In genomic region chr11:22897642-22898041, GRCm38 (mm10) we compare ENCODE assay signal across 18 mouse cellular contexts.
"Had no signal": no experiment of that assay in that cellular context is flagged by ENCODE, and none has a peak within 500 bp of the region (broad histone marks: within the 10 kb centered on the region; RNA-seq: fewer than 3 reads in every experiment).

No protein-coding gene starts in this region.

- H3K4me2 ChIP-seq: lung, embryonic 14.5 days; midbrain, embryonic 11.5 days; midbrain, embryonic 13.5 days; midbrain, embryonic 15.5 days; neural tube, embryonic 12.5 days; stomach, embryonic 15.5 days had no signal

- H3K9ac ChIP-seq: lung, embryonic 14.5 days; midbrain, embryonic 13.5 days; midbrain, embryonic 15.5 days; neural tube, embryonic 12.5 days; stomach, embryonic 15.5 days had no signal

- H3K36me3 ChIP-seq: midbrain, embryonic 15.5 days; neural tube, embryonic 12.5 days; stomach, embryonic 15.5 days had no signal

- DNase-seq: lung, adult 18-20 months; lung, embryonic 14.5 days; lung, postnatal 10 days; lung, postnatal 4 days; retina, postnatal 1 day; right cerebral cortex, adult 18-20 months; right cerebral cortex, postnatal 25 days; right cerebral cortex, postnatal 4 days; thymus, adult 2 months; thymus, postnatal 25 days; thymus, postnatal 4 days had no signal

- ATAC-seq: midbrain, embryonic 13.5 days; midbrain, embryonic 15.5 days had no signal

- H3K27ac ChIP-seq: midbrain, embryonic 13.5 days; midbrain, embryonic 15.5 days; neural tube, embryonic 12.5 days; stomach, embryonic 15.5 days; stomach, postnatal 0 days had no signal

- H3K9me3 ChIP-seq: megakaryocyte, embryonic 14.5 days; midbrain, embryonic 13.5 days; midbrain, embryonic 15.5 days; neural tube, embryonic 12.5 days; stomach, embryonic 15.5 days had no signal

- H3K4me1 ChIP-seq: midbrain, embryonic 15.5 days; stomach, embryonic 15.5 days had no signal

- H3K27me3 ChIP-seq: midbrain, embryonic 13.5 days; midbrain, embryonic 15.5 days; neural tube, embryonic 12.5 days; stomach, embryonic 15.5 days had no signal

- H3K4me3 ChIP-seq: megakaryocyte, embryonic 14.5 days; midbrain, embryonic 13.5 days; midbrain, embryonic 15.5 days; neural tube, embryonic 12.5 days; stomach, embryonic 15.5 days had no signal
